Mouse (Mus musculus) limb, embryonic 11.5 days (tissue): ENCODE data around the gene Ptma. TPM values are rescaled to one million over a fixed set of nuclear protein-coding genes. Genes with fewer than 3 reads are reported as not detected.

Experiments
- ATAC-seq: fragments of 200-750 bp; cut with Nextera tagmentation; 2 replicates; pipeline ENCODE4 v1.8.0; 2017; ENCODE audit warnings: low read depth; ENCODE audit not compliant: insufficient number of reproducible peaks, low FRiP score, low TSS enrichment
- DNase-seq: peaks from one replicate; pipeline ENCODE4 v3.0.0-alpha.2; 2015; ENCODE audit warnings: low spot score
- H3K27ac ChIP-seq: fragments of 300-500 bp; sonication (generic); replicated peaks from 2 replicates; pipeline ENCODE4 v1.5.1; 2014; ENCODE audit warnings: low read depth, mild to moderate bottlenecking, low read length
- H3K27me3 ChIP-seq: fragments of 300-500 bp; sonication (generic); 2 replicates; pipeline ENCODE4 v1.6.1; 2014; ENCODE audit warnings: mild to moderate bottlenecking, low read length, mixed read lengths; ENCODE audit not compliant: control insufficient read depth, insufficient read depth
- H3K36me3 ChIP-seq: fragments of 300-500 bp; sonication (generic); 2 replicates; pipeline ENCODE4 v1.6.1; 2014; ENCODE audit warnings: mild to moderate bottlenecking, low read length, moderate library complexity, mixed read lengths; ENCODE audit not compliant: control insufficient read depth, insufficient read depth
- H3K4me1 ChIP-seq: fragments of 300-500 bp; sonication (generic); 2 replicates; pipeline ENCODE4 v1.6.1; 2014; ENCODE audit warnings: low read length, mixed read lengths; ENCODE audit not compliant: control insufficient read depth, insufficient read depth
- H3K4me2 ChIP-seq: fragments of 300-500 bp; sonication (generic); 2 replicates; pipeline ENCODE4 v1.6.1; 2014; ENCODE audit warnings: low read depth, mild to moderate bottlenecking, moderate library complexity; ENCODE audit not compliant: severe bottlenecking
- H3K4me3 ChIP-seq: fragments of 300-500 bp; sonication (generic); 2 replicates; pipeline ENCODE4 v1.5.1; 2014; ENCODE audit warnings: low read depth, low read length
- H3K9ac ChIP-seq: fragments of 300-500 bp; sonication (generic); 2 replicates; pipeline ENCODE4 v1.6.1; 2014; ENCODE audit warnings: mild to moderate bottlenecking, low read length
- H3K9me3 ChIP-seq: fragments of 300-500 bp; sonication (generic); 2 replicates; pipeline ENCODE4 v1.6.1; 2016; ENCODE audit warnings: low read length; ENCODE audit not compliant: control insufficient read depth
- WGBS: fragments of 180-500 bp; shearing (Covaris S2); extraction: QIAGEN DNeasy Blood & Tissue Kit; methylation state at CpG from one replicate; pipeline ENCODE4 v1.1.7; 2014; 5-methylcytosine and 5-hydroxymethylcytosine counted together
- polyA plus RNA-seq: library from polyadenylated mRNA; unstranded; fragments of >200 nt; fragmentation: Nextera tagmentation; extraction: Ambion mirVana; gene quantifications from 2 replicates; pipeline ENCODE4 v1.2.1, GENCODE M21; 2014

Gene Ptma
- polyA plus RNA-seq, 1 experiment from 2014 or later, result 4,506 TPM

DNA sequence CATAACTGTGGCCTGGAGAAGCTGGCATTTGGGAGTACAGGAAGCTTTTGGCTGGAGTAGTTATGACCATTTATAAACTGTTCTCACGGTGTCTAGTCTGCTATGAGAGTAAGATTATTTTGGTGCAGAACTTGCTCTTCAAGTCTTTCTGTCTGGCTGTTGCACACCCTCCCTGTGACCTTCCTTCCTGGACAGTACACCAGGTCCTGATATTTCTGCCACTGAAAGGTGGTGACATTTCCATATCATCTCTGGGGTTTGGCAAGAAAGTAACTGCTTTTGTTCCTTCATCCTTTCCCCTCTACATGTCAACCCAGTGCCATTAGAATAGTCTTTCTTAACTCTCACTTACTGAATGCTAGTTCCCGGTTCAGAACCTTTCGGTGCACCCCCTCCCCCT, 32.7 kb downstream of the Ptma start:
- no peaks in the 10 kb centered on the region for H3K4me1 ChIP-seq
- H3K9ac ChIP-seq, result no peak overlapping the region
- no peak for ATAC-seq
- no peak for DNase-seq
- peaks cover 3% of the 10 kb centered on the region; the same call in 1 of the 2 replicates for H3K36me3 ChIP-seq
- H3K9me3 ChIP-seq, result no peaks in the 10 kb centered on the region
- no peak overlapping the region for H3K27ac ChIP-seq
- H3K4me2 ChIP-seq, result no peak overlapping the region
- no peak overlapping the region for H3K4me3 ChIP-seq
- 93% methylated on average over 3 of the region's 3 CpGs for WGBS
- no peaks in the 10 kb centered on the region for H3K27me3 ChIP-seq

DNA sequence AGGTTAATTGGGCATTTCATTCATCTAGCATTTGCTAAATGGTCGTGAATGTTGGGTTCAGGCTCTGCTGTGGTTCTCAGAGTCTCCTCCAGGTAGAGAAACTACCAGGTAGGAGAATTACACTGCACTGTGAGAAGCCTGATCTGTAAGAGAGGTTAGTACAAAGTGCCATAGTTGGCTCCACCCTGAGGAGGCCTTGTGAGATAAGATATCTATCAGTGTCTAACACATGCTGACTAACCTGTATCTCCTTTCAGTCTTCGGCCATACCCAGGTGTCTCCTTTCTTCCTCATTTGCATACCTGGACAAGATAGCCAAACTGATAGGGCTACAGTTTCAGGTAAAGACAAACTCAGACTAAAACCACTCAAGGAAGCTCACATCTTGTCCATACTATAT, 36.1 kb downstream of the Ptma start:
- Histone ChIP-seq H3K4me1 (no peaks in the 10 kb centered on the region), H3K9me3 (no peaks in the 10 kb centered on the region), H3K4me2 (no peak overlapping the region), H3K36me3 (peaks cover 3% of the 10 kb centered on the region; the same call in 1 of the 2 replicates), H3K4me3 (no peak overlapping the region), H3K27me3 (no peaks in the 10 kb centered on the region), H3K27ac (no peak overlapping the region), H3K9ac (no peak overlapping the region)
- no peak for DNase-seq
- ATAC-seq, result no peak
- 85% methylated on average over 2 of the region's 2 CpGs for WGBS

DNA sequence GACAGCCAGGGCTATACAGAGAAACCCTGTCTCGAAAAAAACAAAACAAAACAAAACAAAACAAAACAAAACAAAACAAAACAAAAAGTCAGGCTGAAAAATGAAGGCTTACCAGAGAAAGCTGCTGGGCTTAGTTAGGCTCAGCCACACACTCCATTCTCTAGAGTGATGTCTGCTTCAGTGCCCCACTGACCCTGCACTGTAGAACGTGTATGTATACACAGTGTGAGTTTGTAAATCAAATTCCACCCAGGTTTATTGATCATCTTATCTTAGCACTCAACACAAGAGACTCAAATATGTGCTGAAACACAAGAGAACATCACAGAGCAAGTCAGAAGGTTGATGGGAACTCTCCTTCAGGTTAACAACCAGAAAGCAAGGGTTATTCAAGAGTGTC, 41.9 kb downstream of the Ptma start:
- H3K4me3 ChIP-seq, result no peak overlapping the region
- no peak overlapping the region for H3K9ac ChIP-seq
- H3K9me3 ChIP-seq, result no peaks in the 10 kb centered on the region
- H3K27me3 ChIP-seq, result no peaks in the 10 kb centered on the region
- DNase-seq (no peak), ATAC-seq (no peak)
- no peaks in the 10 kb centered on the region for H3K4me1 ChIP-seq
- no peak overlapping the region for H3K4me2 ChIP-seq
- 85% methylated on average over 2 of the region's 2 CpGs for WGBS
- H3K36me3 ChIP-seq, result no peaks in the 10 kb centered on the region
- no peak overlapping the region for H3K27ac ChIP-seq

DNA sequence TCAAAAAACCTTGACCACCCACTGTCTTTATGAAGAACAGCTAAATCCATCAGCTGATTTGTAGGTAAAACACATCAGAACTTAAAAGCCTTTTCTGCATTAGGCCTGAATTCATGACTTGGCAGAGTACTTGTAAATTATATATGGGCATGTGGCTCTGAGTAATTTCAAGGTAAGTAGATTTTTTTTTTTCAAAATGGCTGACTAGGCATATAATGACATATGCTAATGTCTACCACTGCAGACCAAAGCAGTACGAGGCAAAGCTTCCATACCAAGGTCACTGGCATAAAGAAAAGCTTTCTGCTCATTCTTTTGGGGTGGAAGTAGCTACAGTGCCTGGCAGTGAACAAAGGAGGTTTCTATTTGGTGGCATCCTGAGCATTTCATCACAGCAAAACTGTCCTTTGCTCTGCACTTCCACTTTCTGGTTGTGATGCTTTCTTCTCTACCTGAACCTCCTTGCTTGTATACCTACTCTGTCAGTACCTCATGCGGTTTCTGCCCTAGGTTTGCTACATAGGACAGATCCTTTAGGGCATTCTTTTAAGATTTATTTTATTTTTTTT, 42.9 kb downstream of the Ptma start:
- no peak overlapping the region for H3K4me2 ChIP-seq
- no peak for ATAC-seq
- no peak overlapping the region for H3K27ac ChIP-seq
- no peaks in the 10 kb centered on the region for H3K36me3 ChIP-seq
- H3K9ac ChIP-seq, result no peak overlapping the region
- WGBS, result 92% methylated on average over 2 of the region's 2 CpGs
- no peak overlapping the region for H3K4me3 ChIP-seq
- H3K9me3 ChIP-seq, result no peaks in the 10 kb centered on the region
- DNase-seq, result no peak
- H3K4me1 ChIP-seq, result no peaks in the 10 kb centered on the region
- H3K27me3 ChIP-seq, result no peaks in the 10 kb centered on the region

DNA sequence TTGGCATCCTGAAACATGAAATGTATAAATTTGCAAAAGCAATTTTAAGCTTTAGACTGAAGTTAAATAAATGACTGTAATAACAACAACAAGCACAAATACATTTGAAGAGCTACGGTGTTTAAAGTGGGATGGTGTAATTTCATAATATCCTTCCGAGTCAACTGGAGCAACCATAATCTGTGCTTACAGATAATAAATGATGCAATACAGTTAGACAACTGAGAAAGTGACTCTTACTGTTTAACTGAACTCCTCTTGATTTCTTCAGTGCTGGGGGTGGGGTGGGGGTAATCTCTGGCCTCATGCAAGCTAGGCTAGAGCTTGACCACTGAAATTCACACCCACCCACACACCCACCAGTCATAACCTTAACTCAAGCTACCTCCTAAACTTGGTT, 44.9 kb downstream of the Ptma start:
- 96% methylated on average over 2 of the region's 2 CpGs for whole genome bisulfite sequencing
- DNase-seq (no peak), ATAC-seq (no peak)

DNA sequence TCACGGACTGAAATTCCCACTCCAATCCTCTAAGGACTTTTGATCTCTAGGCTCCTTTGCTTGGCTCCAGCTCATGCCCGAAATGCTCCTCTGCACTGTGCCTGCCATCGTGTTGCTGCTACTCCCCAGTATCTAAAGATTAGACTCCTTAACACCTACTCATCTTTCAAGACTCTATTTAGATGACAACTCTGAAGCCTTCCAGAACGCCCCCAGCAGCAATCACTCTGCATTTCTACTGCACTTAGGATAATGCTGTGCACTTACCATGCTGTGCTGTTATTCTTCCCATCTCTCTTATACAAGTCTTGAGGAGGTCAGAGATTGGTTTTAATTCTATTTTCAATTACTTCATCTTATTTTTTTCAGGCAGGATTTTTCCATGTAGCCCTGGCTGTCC, 45.4 kb downstream of the Ptma start:
- no peak overlapping the region for H3K9ac ChIP-seq
- H3K4me2 ChIP-seq, result no peak overlapping the region
- H3K9me3 ChIP-seq, result no peaks in the 10 kb centered on the region
- ATAC-seq (no peak), DNase-seq (no peak)
- H3K36me3 ChIP-seq, result no peaks in the 10 kb centered on the region
- no peak overlapping the region for H3K27ac ChIP-seq
- no peak overlapping the region for H3K4me3 ChIP-seq
- no peaks in the 10 kb centered on the region for H3K27me3 ChIP-seq
- WGBS, result 77% methylated on average over 4 of the region's 4 CpGs
- H3K4me1 ChIP-seq, result no peaks in the 10 kb centered on the region

More for the DNA sequence above, 44.9 kb downstream of the Ptma start:
- Histone ChIP-seq H3K4me1 (no peaks in the 10 kb centered on the region), H3K9me3 (no peaks in the 10 kb centered on the region), H3K4me2 (no peak overlapping the region), H3K9ac (no peak overlapping the region), H3K27me3 (no peaks in the 10 kb centered on the region), H3K4me3 (no peak overlapping the region), H3K27ac (no peak overlapping the region), H3K36me3 (no peaks in the 10 kb centered on the region)

Other genes with a start within 250 kb of the Ptma start
- 5.3 and 5.6 TPM in 2 replicates for gene B3gnt7, start 223.9 kb upstream of the Ptma start, polyA plus RNA-seq
- gene Ncl, start 167.3 kb upstream of the Ptma start, polyA plus RNA-seq, result 483 and 544 TPM in 2 replicates
- gene Nmur1, start 100.5 kb upstream of the Ptma start, polyA plus RNA-seq, result 0.12 and 0.40 TPM in 2 replicates
- not detected in 2 replicates for gene Tex44, start 100.4 kb upstream of the Ptma start, polyA plus RNA-seq
- 76.7 and 81.6 TPM in 2 replicates for gene Pde6d, start 55.9 kb downstream of the Ptma start, polyA plus RNA-seq
- 57.8 and 61.6 TPM in 2 replicates for gene Cops7b, start 56.2 kb downstream of the Ptma start, polyA plus RNA-seq
- 0.55 and 0.67 TPM in 2 replicates for gene Nppc, start 143.8 kb downstream of the Ptma start, polyA plus RNA-seq
- 30.3 and 30.9 TPM in 2 replicates for gene Dis3l2, start 177.1 kb downstream of the Ptma start, polyA plus RNA-seq